Mouse (Mus musculus): ENCODE measurements at regions not wholly inside any gene's neighbourhood (a gene's known extent, or its start where the extent isn't known, plus 50 kb on each side); places are given as distances from the start of the nearest gene placed in this dataset.

DNA sequence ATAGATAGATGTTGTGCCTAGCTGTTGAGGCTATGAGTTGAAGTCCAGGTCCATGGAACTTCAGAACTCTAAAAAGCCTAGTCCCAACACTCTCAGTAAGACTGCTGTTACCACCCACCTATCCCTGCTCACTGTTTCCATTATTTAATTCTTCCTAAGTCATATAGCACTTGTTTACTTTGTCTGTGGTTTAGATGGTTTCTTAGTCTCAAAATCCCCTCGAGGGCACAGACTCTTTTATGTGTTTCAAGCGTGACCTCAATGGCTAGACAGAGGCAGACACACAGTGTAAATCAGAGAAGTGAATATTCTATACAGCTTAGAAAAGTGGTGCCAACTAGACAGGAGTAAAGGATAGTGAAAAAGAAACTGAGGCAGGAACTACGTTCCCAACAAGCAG lies 117.0 kb upstream of the Slc44a1 start:
- H3K4me3 ChIP-seq (replicated peaks; ENCODE audit: extremely low read depth, low read depth, low read length), result no peak overlapping the region
- H3K4me1 ChIP-seq (ENCODE audit: control insufficient read depth, insufficient read depth, low read length), result peaks cover 5% of the 10 kb centered on the region; the same call in 1 of the 2 replicates
- 72% methylated on average over 3 of the region's 3 CpGs for WGBS
- TF ChIP-seq POLR2A (IDR thresholded peaks at IDR 0.05; ENCODE audit: borderline replicate concordance, extremely low read depth, low read depth, low read length), result no peak
- no peak for TF ChIP-seq CTCF (IDR thresholded peaks at IDR 0.05; ENCODE audit: insufficient read depth, low read length)
- no peak for DNase-seq

DNA sequence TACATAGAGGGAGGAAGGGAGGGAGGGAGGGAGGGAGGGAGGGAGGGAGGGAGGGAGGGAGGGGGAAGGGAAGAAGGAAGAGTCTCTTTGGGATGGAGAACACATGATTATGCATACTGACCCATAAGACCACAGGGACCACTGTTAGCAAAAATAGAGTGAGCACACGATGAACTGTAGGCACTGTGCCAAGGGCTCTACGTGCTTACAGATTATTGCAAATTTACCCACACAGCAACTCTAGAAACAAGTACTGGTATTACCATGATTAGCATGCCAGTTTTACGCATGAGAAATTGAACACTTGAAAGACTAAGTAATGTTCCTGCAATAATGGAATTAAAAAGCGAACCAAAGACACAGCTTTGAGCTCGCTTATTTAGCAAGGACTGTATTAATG lies 117.7 kb upstream of the Slc44a1 start:
- Histone ChIP-seq H3K4me3 (replicated peaks; ENCODE audit: extremely low read depth, low read depth, low read length) (no peak overlapping the region), H3K4me1 (ENCODE audit: control insufficient read depth, insufficient read depth, low read length) (peaks cover 5% of the 10 kb centered on the region; the same call in 1 of the 2 replicates)
- DNase-seq, result no peak
- TF ChIP-seq POLR2A (IDR thresholded peaks at IDR 0.05; ENCODE audit: borderline replicate concordance, extremely low read depth, low read depth, low read length), result no peak
- no peak for TF ChIP-seq CTCF (IDR thresholded peaks at IDR 0.05; ENCODE audit: insufficient read depth, low read length)
- WGBS, result 74% methylated on average over 5 of the region's 5 CpGs

DNA sequence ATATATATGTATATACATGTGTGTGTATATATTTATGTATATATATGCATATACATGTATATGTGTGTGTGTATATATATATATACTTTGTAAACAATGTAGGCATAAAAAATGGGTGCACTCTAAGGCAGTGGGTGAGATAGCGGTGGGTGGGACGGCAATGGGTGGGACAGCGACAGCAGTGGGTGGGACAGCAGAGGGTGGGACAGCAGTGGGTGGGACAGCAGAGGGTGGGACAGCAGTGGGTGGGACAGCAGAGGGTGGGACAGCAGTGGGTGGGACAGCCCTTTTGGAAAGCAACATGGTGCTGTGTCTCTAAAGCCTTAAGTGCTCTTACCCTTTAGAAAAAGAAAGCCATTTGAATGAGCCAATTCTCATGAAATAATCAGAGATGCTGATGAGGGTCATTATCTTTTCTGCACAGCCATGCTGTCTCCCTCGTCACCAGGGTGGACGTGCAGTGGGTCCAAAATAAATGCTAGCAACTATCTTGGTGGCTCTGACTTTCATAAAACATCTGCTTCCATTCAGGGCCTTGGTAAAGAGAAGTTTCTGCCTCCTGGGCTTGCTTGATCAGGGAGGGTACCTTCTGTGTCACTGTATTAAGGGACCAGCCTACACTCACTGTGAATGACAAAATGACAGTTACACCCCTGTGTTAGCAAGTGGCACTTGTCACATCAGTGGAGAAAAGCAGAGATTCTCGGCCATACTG lies 119.3 kb upstream of the Slc44a1 start:
- TF ChIP-seq POLR2A (IDR thresholded peaks at IDR 0.05; ENCODE audit: borderline replicate concordance, extremely low read depth, low read depth, low read length) (no peak), CTCF (IDR thresholded peaks at IDR 0.05; ENCODE audit: insufficient read depth, low read length) (no peak)
- H3K4me3 ChIP-seq (replicated peaks; ENCODE audit: extremely low read depth, low read depth, low read length), result no peak overlapping the region
- H3K4me1 ChIP-seq (ENCODE audit: control insufficient read depth, insufficient read depth, low read length), result peaks cover 14% of the 10 kb centered on the region
- no peak for DNase-seq
- 76% methylated on average over 6 of the region's 6 CpGs for WGBS

DNA sequence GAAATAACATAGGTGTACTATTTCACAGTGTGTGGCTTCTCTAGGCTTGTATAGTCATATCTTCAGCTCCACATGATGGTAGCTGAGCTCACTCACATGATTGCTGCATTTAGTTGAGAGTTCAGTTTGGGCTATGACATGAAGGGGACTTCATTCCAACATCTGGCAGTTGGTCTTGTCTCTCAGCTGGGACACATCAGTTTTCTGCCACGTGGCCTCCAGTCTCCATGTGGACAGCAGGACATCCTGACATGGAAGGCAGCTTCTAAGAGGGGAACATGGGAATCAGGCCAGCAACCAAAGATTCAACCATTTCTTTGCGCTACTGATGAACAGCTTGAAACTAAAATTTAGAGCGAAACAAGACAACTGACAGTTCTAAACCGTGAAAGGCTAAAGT lies 121.2 kb upstream of the Slc44a1 start:
- TF ChIP-seq CTCF (IDR thresholded peaks at IDR 0.05; ENCODE audit: insufficient read depth, low read length) (no peak), POLR2A (IDR thresholded peaks at IDR 0.05; ENCODE audit: borderline replicate concordance, extremely low read depth, low read depth, low read length) (no peak)
- DNase-seq, result no peak
- 78% methylated on average over 4 of the region's 4 CpGs for WGBS

DNA sequence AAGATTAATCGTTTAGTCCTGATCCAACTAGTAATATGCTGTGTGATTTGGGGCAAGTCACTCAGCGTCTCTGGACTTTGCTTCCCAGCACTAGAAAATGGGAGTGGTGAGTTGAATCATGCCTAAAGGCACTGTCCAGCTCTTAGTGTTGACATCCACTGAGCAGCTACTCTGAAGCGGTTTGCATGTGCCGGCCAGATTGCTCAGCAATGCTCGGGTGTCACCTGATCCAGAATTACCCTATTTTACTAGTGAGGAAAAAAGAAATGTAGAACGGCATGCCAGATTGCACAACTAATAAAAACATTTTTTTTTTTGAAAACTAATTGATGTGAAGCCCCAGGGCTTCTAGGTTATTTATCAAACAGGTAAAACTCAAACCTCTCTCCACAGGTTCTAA lies 122.0 kb upstream of the Slc44a1 start:
- DNase-seq, result no peak
- WGBS, result 74% methylated on average over 6 of the region's 6 CpGs
- TF ChIP-seq POLR2A (IDR thresholded peaks at IDR 0.05; ENCODE audit: borderline replicate concordance, extremely low read depth, low read depth, low read length) (no peak), CTCF (IDR thresholded peaks at IDR 0.05; ENCODE audit: insufficient read depth, low read length) (no peak)
- Histone ChIP-seq H3K4me3 (replicated peaks; ENCODE audit: extremely low read depth, low read depth, low read length) (no peak overlapping the region), H3K4me1 (ENCODE audit: control insufficient read depth, insufficient read depth, low read length) (peaks cover 22% of the 10 kb centered on the region)

More for the DNA sequence above, 121.2 kb upstream of the Slc44a1 start:
- Histone ChIP-seq H3K4me3 (replicated peaks; ENCODE audit: extremely low read depth, low read depth, low read length) (no peak overlapping the region), H3K4me1 (ENCODE audit: control insufficient read depth, insufficient read depth, low read length) (peaks cover 22% of the 10 kb centered on the region)

DNA sequence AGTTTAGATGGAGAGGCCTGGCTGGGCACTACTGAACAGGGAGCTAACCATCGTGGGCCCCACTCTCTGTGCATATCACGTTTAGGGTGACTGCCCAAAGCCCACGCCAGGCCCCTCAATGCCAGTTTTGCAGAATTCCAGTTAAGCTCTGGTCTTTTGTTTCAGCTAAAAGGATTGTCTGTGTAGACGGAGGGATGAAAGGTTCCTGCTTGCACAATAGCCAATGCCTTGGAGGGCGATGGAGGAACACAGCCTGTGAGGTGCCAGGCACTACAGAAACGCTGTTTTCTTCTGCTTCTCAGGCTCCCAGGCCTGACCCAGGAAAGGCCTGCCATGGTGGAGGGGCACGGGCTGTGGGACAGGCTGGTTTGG lies 122.8 kb upstream of the Slc44a1 start:
- WGBS, result 76% methylated on average over 7 of the region's 7 CpGs
- no peak for DNase-seq
- TF ChIP-seq POLR2A (IDR thresholded peaks at IDR 0.05; ENCODE audit: borderline replicate concordance, extremely low read depth, low read depth, low read length), result no peak
- TF ChIP-seq CTCF (IDR thresholded peaks at IDR 0.05; ENCODE audit: insufficient read depth, low read length), result no peak
- Histone ChIP-seq H3K4me3 (replicated peaks; ENCODE audit: extremely low read depth, low read depth, low read length) (no peak overlapping the region), H3K4me1 (ENCODE audit: control insufficient read depth, insufficient read depth, low read length) (peaks cover 22% of the 10 kb centered on the region)

DNA sequence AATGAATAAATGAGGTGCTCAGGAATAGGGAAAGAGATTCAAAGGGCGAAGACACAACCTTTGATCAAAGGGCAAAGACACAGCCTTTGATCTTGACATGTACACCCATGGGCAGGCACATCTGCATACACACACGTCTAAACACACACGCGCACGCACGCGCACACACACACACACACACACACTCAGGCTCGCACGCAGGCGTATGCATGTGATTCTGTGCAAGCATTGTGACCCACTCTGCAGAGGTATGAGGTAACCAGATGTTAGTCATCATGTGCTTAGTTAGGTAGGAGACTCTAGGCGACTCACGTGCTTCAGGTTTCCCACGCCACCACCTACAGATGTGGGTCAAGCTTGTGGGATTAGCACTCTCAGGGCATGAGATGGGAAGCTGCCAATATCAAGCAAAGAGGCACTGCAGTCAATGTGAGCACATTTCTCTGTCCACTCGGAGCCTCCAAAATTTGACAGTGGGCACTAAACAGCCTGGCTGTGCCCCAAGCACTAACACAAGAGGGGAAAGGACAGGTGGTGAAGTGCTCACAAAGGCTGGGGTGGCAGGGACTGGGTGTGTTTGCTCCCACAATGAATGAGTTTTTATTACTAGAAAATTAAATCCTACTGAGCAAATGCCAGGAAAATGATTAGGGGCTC lies 123.3 kb upstream of the Slc44a1 start:
- H3K4me3 ChIP-seq (replicated peaks; ENCODE audit: extremely low read depth, low read depth, low read length), result no peak overlapping the region
- TF ChIP-seq POLR2A (IDR thresholded peaks at IDR 0.05; ENCODE audit: borderline replicate concordance, extremely low read depth, low read depth, low read length) (no peak), CTCF (IDR thresholded peaks at IDR 0.05; ENCODE audit: insufficient read depth, low read length) (no peak)
- DNase-seq, result no peak
- WGBS, result 83% methylated on average over 14 of the region's 14 CpGs
- H3K4me1 ChIP-seq (ENCODE audit: control insufficient read depth, insufficient read depth, low read length), result peaks cover 22% of the 10 kb centered on the region

DNA sequence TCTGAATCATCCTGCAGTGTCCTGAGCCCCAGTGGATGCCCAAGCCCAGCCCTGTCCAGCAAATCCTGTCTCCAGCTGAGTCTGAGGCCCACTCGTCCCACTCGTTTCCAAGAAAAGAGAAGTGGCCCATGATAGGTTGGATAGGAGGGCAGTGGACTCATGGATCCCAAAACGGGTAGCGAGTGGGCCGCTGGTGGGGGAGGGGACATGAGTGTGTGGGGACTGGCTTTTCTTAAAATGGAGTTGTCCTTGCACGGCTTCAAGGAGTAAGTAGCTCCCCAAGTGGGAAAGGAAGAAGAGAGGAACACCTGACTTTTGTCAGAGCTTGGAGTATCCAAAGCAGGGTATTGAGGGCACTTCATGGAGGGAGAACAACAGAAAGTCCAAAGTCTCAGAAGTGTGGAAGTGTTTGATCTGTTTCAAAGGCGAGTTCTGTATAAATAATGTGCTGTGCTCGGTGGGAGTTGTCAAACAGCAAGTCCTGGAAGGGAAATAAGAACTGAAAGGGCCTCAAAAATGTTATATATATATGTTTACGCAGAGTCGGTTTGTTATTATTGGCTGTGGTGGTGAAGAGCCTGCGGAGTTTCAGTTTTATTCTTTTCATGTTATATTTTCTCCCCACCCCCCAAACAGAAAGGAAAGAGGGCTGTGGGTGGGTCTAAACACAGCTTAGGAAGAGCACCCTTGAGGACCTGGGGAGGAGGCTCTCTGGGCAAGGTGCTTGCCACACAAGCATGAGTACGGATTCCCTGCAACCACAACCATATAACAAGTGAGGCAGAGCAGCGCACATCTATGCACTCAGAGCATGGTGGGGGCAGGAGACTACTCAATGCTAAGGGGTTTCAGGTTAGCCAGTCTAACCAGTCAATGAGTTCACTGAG lies 124.1 kb upstream of the Slc44a1 start:
- 28% methylated on average over 13 of the region's 13 CpGs for WGBS
- Histone ChIP-seq H3K4me1 (ENCODE audit: control insufficient read depth, insufficient read depth, low read length) (peaks cover 22% of the 10 kb centered on the region), H3K4me3 (replicated peaks; ENCODE audit: extremely low read depth, low read depth, low read length) (no peak overlapping the region)
- TF ChIP-seq CTCF (IDR thresholded peaks at IDR 0.05; ENCODE audit: insufficient read depth, low read length), result no peak
- TF ChIP-seq POLR2A (IDR thresholded peaks at IDR 0.05; ENCODE audit: borderline replicate concordance, extremely low read depth, low read depth, low read length), result no peak
- DNase-seq, result peak; percentile 48

DNA sequence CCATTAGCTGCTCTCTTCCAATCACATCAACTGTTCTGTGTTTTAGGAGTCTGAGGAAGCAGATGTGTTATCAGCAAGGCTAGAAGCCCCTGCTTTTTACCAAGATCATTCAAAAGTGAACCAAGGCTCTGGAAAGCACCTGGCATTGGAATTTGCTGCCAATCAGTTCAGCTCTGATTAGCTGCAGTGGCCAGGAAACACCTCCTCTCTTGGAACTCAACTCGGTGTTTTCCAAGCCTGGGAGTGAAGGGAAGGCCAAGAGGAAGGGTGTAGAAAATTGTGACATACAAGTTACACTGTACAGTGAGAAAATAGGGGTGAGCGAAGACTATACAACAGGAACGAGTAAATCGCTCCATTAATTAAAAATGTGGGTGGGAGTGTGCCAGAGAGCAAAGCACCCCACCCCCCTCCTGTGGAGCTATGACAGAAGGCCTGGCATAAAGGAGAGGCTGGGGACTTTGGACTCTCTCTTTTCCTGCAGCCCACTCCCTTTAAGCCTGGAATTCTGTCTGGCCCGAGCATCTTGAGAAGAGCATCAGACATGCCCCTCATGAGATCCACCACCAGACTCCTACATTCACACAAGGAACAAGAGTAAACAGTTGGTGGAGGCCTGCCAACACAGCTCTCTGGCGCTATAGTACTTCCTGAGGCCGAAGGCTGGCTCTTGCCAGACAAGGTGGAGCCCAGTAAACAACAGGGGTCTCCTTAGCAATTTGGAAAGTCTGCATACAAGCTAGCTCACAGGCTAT lies 124.9 kb upstream of the Slc44a1 start:
- Histone ChIP-seq H3K4me3 (replicated peaks; ENCODE audit: extremely low read depth, low read depth, low read length) (no peak overlapping the region), H3K4me1 (ENCODE audit: control insufficient read depth, insufficient read depth, low read length) (peaks cover 22% of the 10 kb centered on the region)
- WGBS, result 16% methylated on average over 7 of the region's 7 CpGs
- TF ChIP-seq POLR2A (IDR thresholded peaks at IDR 0.05; ENCODE audit: borderline replicate concordance, extremely low read depth, low read depth, low read length), result no peak
- TF ChIP-seq CTCF (IDR thresholded peaks at IDR 0.05; ENCODE audit: insufficient read depth, low read length), result no peak
- peak; percentile 52 for DNase-seq
